In genomic region chr3:123638965-123639364, GRCm38 (mm10) we compare ENCODE assay signal across 36 mouse cellular contexts. TPM values are rescaled to one million over a fixed set of nuclear protein-coding genes. Genes with fewer than 3 reads are reported as not detected.
"Had no signal": no experiment of that assay in that cellular context is flagged by ENCODE, and none has a peak within 500 bp of the region (broad histone marks: within the 10 kb centered on the region; RNA-seq: fewer than 3 reads in every experiment).

No protein-coding gene starts in this region.

- H3K4me1 ChIP-seq: heart, embryonic 12.5 days; heart, embryonic 13.5 days; heart, embryonic 15.5 days; hindbrain, embryonic 10.5 days; hindbrain, embryonic 12.5 days; hindbrain, embryonic 13.5 days; hindbrain, embryonic 15.5 days; intestine, embryonic 15.5 days; kidney, embryonic 15.5 days had no signal

- H3K27me3 ChIP-seq: heart, embryonic 12.5 days; heart, embryonic 13.5 days; heart, embryonic 15.5 days; hindbrain, embryonic 12.5 days; hindbrain, embryonic 13.5 days; hindbrain, embryonic 15.5 days; intestine, embryonic 15.5 days; kidney, embryonic 15.5 days had no signal

- H3K9ac ChIP-seq: heart, embryonic 12.5 days; heart, embryonic 13.5 days; heart, embryonic 15.5 days; hindbrain, embryonic 12.5 days; hindbrain, embryonic 13.5 days; hindbrain, embryonic 14.5 days; hindbrain, embryonic 15.5 days; intestine, embryonic 15.5 days; kidney, embryonic 15.5 days had no signal

- H3K4me2 ChIP-seq: heart, embryonic 11.5 days; heart, embryonic 12.5 days; heart, embryonic 13.5 days; heart, embryonic 15.5 days; hindbrain, embryonic 12.5 days; hindbrain, embryonic 13.5 days; hindbrain, embryonic 14.5 days; hindbrain, embryonic 15.5 days; intestine, embryonic 15.5 days; kidney, embryonic 15.5 days had no signal

- H3K9me3 ChIP-seq: heart, embryonic 13.5 days; heart, embryonic 15.5 days; hindbrain, embryonic 10.5 days; hindbrain, embryonic 12.5 days; hindbrain, embryonic 13.5 days; hindbrain, embryonic 15.5 days; intestine, embryonic 15.5 days; kidney, embryonic 15.5 days had no signal

- H3K36me3 ChIP-seq: heart, embryonic 12.5 days; heart, embryonic 13.5 days; heart, embryonic 15.5 days; hindbrain, embryonic 10.5 days; hindbrain, embryonic 12.5 days; hindbrain, embryonic 13.5 days; hindbrain, embryonic 15.5 days; intestine, embryonic 15.5 days; kidney, embryonic 15.5 days had no signal

- H3K4me3 ChIP-seq: heart, embryonic 12.5 days; heart, embryonic 13.5 days; heart, embryonic 15.5 days; hindbrain, embryonic 10.5 days; hindbrain, embryonic 12.5 days; hindbrain, embryonic 13.5 days; hindbrain, embryonic 15.5 days; intestine, embryonic 15.5 days; kidney, embryonic 15.5 days; layer of hippocampus, adult 2 months; left cerebral cortex, adult 2 months had no signal

- H3K27ac ChIP-seq: heart, embryonic 13.5 days; heart, embryonic 15.5 days; hindbrain, embryonic 10.5 days; hindbrain, embryonic 12.5 days; hindbrain, embryonic 13.5 days; hindbrain, embryonic 14.5 days; hindbrain, embryonic 15.5 days; hindbrain, postnatal 0 days; intestine, embryonic 15.5 days; kidney, embryonic 15.5 days; kidney, postnatal 0 days; left cerebral cortex, adult 2 months had no signal

- ATAC-seq: hindbrain, embryonic 16.5 days; hindbrain, postnatal 0 days; inflammation-experienced regulatory T-cells, adult 6 months; intestine, embryonic 15.5 days; intestine, embryonic 16.5 days; intestine, postnatal 0 days had no signal

- DNase-seq: heart, postnatal 10 days; heart, postnatal 14 days; heart, postnatal 36 days; heart, postnatal 4 days; kidney, adult 11 months; kidney, adult 18-20 months; kidney, adult 2 months; kidney, adult 8-10 months; kidney, adult 9 months; kidney, postnatal 10 days; kidney, postnatal 14 days; kidney, postnatal 25 days; kidney, postnatal 36 days; kidney, postnatal 4 days; layer of hippocampus, adult 9-11 months; layer of hippocampus, postnatal 36 days had no signal

RNA-seq across cellular contexts. Expression of gene Ndst3, which starts 51.7 kb away (rescaled TPM):
- total RNA-seq: hematopoietic stem cell, adult 5-6 weeks had no signal
- polyA plus RNA-seq: inflammation-experienced regulatory T-cells, adult 6 months had no signal
